Mouse (Mus musculus): ENCODE data around the gene Ankrd27.

DNA sequence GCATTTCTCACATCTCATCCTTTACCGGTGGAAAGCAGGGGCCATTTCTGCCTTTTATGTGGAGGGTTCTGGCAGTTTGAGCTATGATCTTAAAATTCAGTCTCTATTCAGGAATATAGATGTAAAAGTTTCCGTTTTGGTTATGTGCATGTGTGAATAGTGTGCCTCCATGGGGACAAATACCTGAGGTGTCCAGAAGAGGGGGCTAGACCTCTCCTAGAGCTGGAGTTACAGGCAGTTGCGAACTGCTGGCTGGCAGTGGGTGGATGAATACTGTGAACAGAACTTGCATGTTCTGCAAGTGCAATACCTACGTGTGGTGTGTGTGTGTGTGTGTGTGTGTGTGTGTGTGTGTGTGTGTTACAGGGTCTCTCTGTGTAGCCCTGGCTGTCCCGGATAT lies 3.3 kb upstream of the Ankrd27 start:
- TF ChIP-seq CTCF (IDR thresholded peaks at IDR 0.05; ENCODE audit: control insufficient read depth, insufficient read depth, low read length) (peak; percentile 43), POLR2A (IDR thresholded peaks at IDR 0.05; ENCODE audit: borderline replicate concordance, control insufficient read depth, low read depth, low read length) (no peak)
